Mouse (Mus musculus) limb, embryonic 14.5 days (tissue): ENCODE results near the gene C1qtnf9. TPM values are rescaled to one million over a fixed set of nuclear protein-coding genes. Genes with fewer than 3 reads are reported as not detected.

Source experiments
- ATAC-seq: fragments of 200-750 bp; cut with Nextera tagmentation; 2 replicates; pipeline ENCODE4 v1.8.0; 2017; ENCODE audit warnings: low read depth, moderate number of reproducible peaks, moderate TSS enrichment; ENCODE audit not compliant: low FRiP score
- DNase-seq: peaks from one replicate; pipeline ENCODE4 v3.0.0-alpha.2; 2015; ENCODE audit warnings: low spot score
- H3K27ac ChIP-seq: fragments of 300-500 bp; sonication (generic); replicated peaks from 2 replicates; pipeline ENCODE4 v1.5.1; 2014; ENCODE audit warnings: low read depth, mild to moderate bottlenecking, low read length, moderate library complexity, mixed read lengths
- H3K27me3 ChIP-seq: fragments of 300-500 bp; sonication (generic); 2 replicates; pipeline ENCODE4 v1.6.1; 2014; ENCODE audit warnings: low read length, mixed read lengths; ENCODE audit not compliant: control insufficient read depth, insufficient read depth
- H3K36me3 ChIP-seq: fragments of 300-500 bp; sonication (generic); 2 replicates; pipeline ENCODE4 v1.6.1; 2014; ENCODE audit warnings: mild to moderate bottlenecking, low read length, moderate library complexity, mixed read lengths; ENCODE audit not compliant: control insufficient read depth, insufficient read depth
- H3K4me1 ChIP-seq: fragments of 300-500 bp; sonication (generic); 2 replicates; pipeline ENCODE4 v1.6.1; 2014; ENCODE audit warnings: antibody characterized with exemption, low read length, mixed read lengths; ENCODE audit not compliant: control insufficient read depth, insufficient read depth
- H3K4me2 ChIP-seq: fragments of 300-500 bp; sonication (generic); replicated peaks from 2 replicates; pipeline ENCODE4 v1.6.1; 2014; ENCODE audit warnings: low read depth, mild to moderate bottlenecking, low read length, moderate library complexity; ENCODE audit not compliant: severe bottlenecking
- H3K4me3 ChIP-seq: fragments of 300-500 bp; sonication (generic); replicated peaks from 2 replicates; pipeline ENCODE4 v1.5.1; 2014; ENCODE audit warnings: low read length
- H3K9ac ChIP-seq: fragments of 300-500 bp; sonication (generic); 2 replicates; pipeline ENCODE4 v1.6.1; 2014; ENCODE audit warnings: mild to moderate bottlenecking, low read depth, low read length, moderate library complexity; ENCODE audit not compliant: severe bottlenecking
- H3K9me3 ChIP-seq: fragments of 300-500 bp; sonication (generic); 2 replicates; pipeline ENCODE4 v1.6.1; 2016; ENCODE audit warnings: low read length; ENCODE audit not compliant: control insufficient read depth
- POLR2A ChIP-seq: fragments of 200-500 bp; IDR thresholded peaks from 2 replicates; pipeline ENCODE4 v1.8.0; 2012; ENCODE audit warnings: inconsistent platforms, mild to moderate bottlenecking, moderate library complexity, borderline replicate concordance; ENCODE audit not compliant: insufficient read depth, insufficient read length; ENCODE audit errors: extremely low read depth
- WGBS: fragments of 180-500 bp; shearing (Covaris S2); extraction: QIAGEN DNeasy Blood & Tissue Kit; methylation state at CpG from one replicate; pipeline ENCODE4 v1.1.7; 2014; 5-methylcytosine and 5-hydroxymethylcytosine counted together
- polyA plus RNA-seq, 2 experiments: library from polyadenylated mRNA; depleted of rRNA in 1 of 2; stranded (reverse) in 1 of 2; unstranded in 1 of 2; fragments of >200 nt; fragmentation: Nextera tagmentation in 1 of 2; extraction: Ambion mirVana in 1 of 2; gene quantifications; 2 replicates each; pipeline versions ENCODE4 v1.2.1 to v1.2.3; 2012 to 2014

C1qtnf9 gene
- polyA plus RNA-seq, 2 experiments: 0.78 to 2.1 TPM

DNA sequence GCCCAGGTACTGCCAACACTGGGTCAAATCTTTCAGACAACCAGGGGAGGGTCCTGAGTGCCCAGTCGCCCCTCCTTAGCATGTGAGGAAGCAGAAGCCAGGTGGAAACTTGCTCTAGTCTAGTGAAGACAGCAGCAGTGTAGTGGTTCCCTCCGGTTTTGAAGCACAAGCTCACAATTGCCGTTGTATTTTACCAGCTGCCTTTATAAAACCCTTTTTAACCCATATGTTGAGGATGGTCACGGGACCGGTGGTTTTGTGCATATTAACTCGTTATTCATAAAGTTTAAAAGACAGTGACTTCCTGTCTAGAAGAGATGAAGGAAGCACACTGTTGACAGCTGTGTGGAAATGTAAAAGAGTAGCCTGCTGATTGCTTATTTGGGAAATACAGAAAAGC is 35.9 kb upstream of the C1qtnf9 start:
- whole genome bisulfite sequencing: 27% methylated on average over 6 of the region's 6 CpGs
- no peak for ATAC-seq
- H3K27ac ChIP-seq: no peak overlapping the region

DNA sequence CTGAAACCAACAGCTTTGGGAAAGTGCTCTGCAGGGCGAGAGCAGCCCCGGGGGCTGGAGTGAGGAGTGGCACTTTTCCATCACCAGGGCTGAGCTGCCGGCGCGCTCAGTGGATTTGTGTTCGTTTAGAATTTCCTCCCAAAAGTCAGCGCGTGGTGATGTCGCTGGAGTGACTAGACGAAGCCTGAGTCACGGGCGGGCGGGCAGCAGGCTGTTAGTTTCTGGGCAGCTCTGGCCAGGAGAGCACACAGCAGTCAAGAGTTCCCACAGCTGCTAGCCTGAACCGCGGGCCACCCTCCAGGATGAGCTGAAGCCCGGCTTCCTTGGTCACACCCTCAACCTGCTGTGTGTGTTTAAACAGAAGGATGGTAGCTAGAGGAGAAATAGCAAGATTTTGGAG is 35.1 kb upstream of the C1qtnf9 start:
- 0 out of 2 replicates have a peak overlapping the region, but pooled peaks have one; percentile 22 for H3K9ac ChIP-seq
- H3K4me1 ChIP-seq: peaks cover 38% of the 10 kb centered on the region
- no peaks in the 10 kb centered on the region for H3K9me3 ChIP-seq
- H3K4me2 ChIP-seq: peak overlapping the region; percentile 40
- no peak for TF ChIP-seq POLR2A
- ATAC-seq (0 out of 2 replicates have a peak, but pooled peaks have one; percentile 25), DNase-seq (peak; percentile 63)
- H3K27ac ChIP-seq: peak overlapping the region; percentile 15; the same call in 1 of the 2 replicates
- 3% methylated on average over 16 of the region's 16 CpGs for WGBS
- H3K4me3 ChIP-seq: peak overlapping the region; percentile 11
- no peaks in the 10 kb centered on the region for H3K27me3 ChIP-seq
- no peaks in the 10 kb centered on the region for H3K36me3 ChIP-seq

More for the DNA sequence above, 35.9 kb upstream of the C1qtnf9 start:
- TF ChIP-seq POLR2A: no peak
- no peak for DNase-seq
- H3K4me1 ChIP-seq: peaks cover 41% of the 10 kb centered on the region
- no peaks in the 10 kb centered on the region for H3K9me3 ChIP-seq
- H3K9ac ChIP-seq: no peak overlapping the region
- no peaks in the 10 kb centered on the region for H3K27me3 ChIP-seq
- no peak overlapping the region for H3K4me3 ChIP-seq
- no peak overlapping the region for H3K4me2 ChIP-seq
- H3K36me3 ChIP-seq: no peaks in the 10 kb centered on the region

DNA sequence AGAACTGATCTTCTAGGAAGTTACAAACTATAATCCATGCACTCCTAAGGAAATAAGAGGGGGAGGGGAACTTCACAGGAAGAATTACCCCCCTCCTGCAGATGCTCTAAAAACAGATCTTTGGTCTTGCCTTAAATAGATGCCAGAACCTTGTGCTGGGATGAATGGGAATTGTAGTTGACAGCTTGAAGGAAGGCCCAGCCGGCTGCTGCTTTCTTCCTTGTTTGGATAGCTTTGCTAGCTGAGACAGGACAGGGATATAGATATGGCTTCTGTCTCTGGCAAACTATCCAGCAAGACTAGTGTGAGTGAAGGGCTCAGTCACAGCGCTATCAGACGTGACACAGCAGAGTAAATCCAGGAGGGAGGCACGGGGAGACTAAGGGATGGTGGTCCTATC is 34.2 kb upstream of the C1qtnf9 start:
- no peak for ATAC-seq
- H3K9me3 ChIP-seq: no peaks in the 10 kb centered on the region
- no peak overlapping the region for H3K27ac ChIP-seq
- peaks cover 36% of the 10 kb centered on the region for H3K4me1 ChIP-seq
- peak overlapping the region; percentile 40; the same call in 1 of the 2 replicates for H3K4me2 ChIP-seq
- no peak for DNase-seq
- TF ChIP-seq POLR2A: no peak
- no peaks in the 10 kb centered on the region for H3K27me3 ChIP-seq
- no peaks in the 10 kb centered on the region for H3K36me3 ChIP-seq
- H3K9ac ChIP-seq: no peak overlapping the region
- WGBS: 70% methylated on average over 4 of the region's 4 CpGs
- H3K4me3 ChIP-seq: no peak overlapping the region; the same call in 1 of the 2 replicates

DNA sequence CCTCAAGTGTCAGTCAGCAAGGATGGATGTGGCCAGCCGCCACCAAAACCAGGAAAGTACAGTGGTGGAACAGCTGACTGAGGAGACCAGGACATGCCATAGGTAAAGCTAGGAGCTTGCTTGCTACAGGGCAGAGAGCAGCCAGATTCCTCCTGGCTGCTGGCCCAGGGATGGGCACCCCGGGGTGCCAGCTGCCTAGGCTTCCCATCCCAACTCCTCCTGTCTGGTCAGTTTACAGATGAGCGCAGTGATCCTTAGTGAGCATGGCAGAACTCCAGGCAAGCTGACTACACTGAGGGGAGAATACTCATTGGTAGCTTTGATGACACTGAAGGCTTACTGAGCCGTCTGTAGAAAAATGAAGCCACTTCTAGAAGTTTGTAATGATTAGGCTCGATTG is 32.7 kb upstream of the C1qtnf9 start:
- no peak overlapping the region for H3K4me2 ChIP-seq
- H3K9me3 ChIP-seq: no peaks in the 10 kb centered on the region
- no peak overlapping the region for H3K4me3 ChIP-seq
- DNase-seq (no peak), ATAC-seq (no peak)
- H3K4me1 ChIP-seq: peaks cover 40% of the 10 kb centered on the region
- H3K9ac ChIP-seq: no peak overlapping the region
- WGBS: 68% methylated on average over 5 of the region's 5 CpGs
- no peaks in the 10 kb centered on the region for H3K36me3 ChIP-seq
- no peak for TF ChIP-seq POLR2A
- H3K27me3 ChIP-seq: no peaks in the 10 kb centered on the region
- H3K27ac ChIP-seq: no peak overlapping the region

- no peaks in the 10 kb centered on the region for H3K36me3 ChIP-seq
- no peak for DNase-seq
- H3K4me2 ChIP-seq: 0 out of 2 replicates have a peak overlapping the region, but pooled peaks have one; percentile 2
- H3K9me3 ChIP-seq: no peaks in the 10 kb centered on the region
- ATAC-seq: no peak
- H3K27ac ChIP-seq: peak overlapping the region; percentile 87
- no peaks in the 10 kb centered on the region for H3K27me3 ChIP-seq
- 60% methylated on average over 13 of the region's 13 CpGs for WGBS
- H3K4me1 ChIP-seq: peaks cover 40% of the 10 kb centered on the region
- no peak for TF ChIP-seq POLR2A
- H3K4me3 ChIP-seq: no peak overlapping the region
- H3K9ac ChIP-seq: no peak overlapping the region; the same call in 1 of the 2 replicates
Measured at GRCm38 (mm10) chr14:60735848-60736547, 31.9 kb upstream of the C1qtnf9 start.
